Comparison of ENCODE assay signal across 18 mouse cellular contexts in genomic region chr3:83138820-83139219, GRCm38 (mm10). TPM values are rescaled to one million over a fixed set of nuclear protein-coding genes. Genes with fewer than 3 reads are reported as not detected.
DNase-seq lines count a peak whose midpoint lies in the region; ATAC-seq and TF ChIP-seq lines count a peak whose summit lies in the region.
"Had no signal": no experiment of that assay in that cellular context is flagged by ENCODE, and none has a peak within 500 bp of the region (broad histone marks: within the 10 kb centered on the region; RNA-seq: fewer than 3 reads in every experiment).

No protein-coding gene starts in this region.

- H3K4me2 ChIP-seq in lung, postnatal 0 days (replicated peaks; ENCODE audit: low read depth, low read length) = no peak overlapping the region
- no peak overlapping the region for H3K4me2 ChIP-seq in heart, embryonic 16.5 days (ENCODE audit: low read depth, low read length)
- H3K4me2 ChIP-seq in forebrain, embryonic 15.5 days (replicated peaks) = no peak overlapping the region
- H3K4me2 ChIP-seq in forebrain, embryonic 11.5 days (ENCODE audit: low read depth, low read length, severe bottlenecking) = no peak overlapping the region
- H3K4me2 ChIP-seq: hindbrain, embryonic 12.5 days had no signal

- H3K4me3 ChIP-seq in lung, postnatal 0 days (ENCODE audit: low read depth, low read length) = no peak overlapping the region
- no peak overlapping the region for H3K4me3 ChIP-seq in heart, embryonic 16.5 days (ENCODE audit: low read length)
- H3K4me3 ChIP-seq in forebrain, embryonic 15.5 days = no peak overlapping the region
- no peak overlapping the region for H3K4me3 ChIP-seq in forebrain, embryonic 11.5 days (ENCODE audit: low read depth, low read length)
- H3K4me3 ChIP-seq: embryonic facial prominence, embryonic 10.5 days; hindbrain, embryonic 12.5 days had no signal

- no peaks in the 10 kb centered on the region for H3K36me3 ChIP-seq in lung, postnatal 0 days (ENCODE audit: insufficient read depth, low read length)
- H3K36me3 ChIP-seq in heart, embryonic 16.5 days (ENCODE audit: control insufficient read depth, insufficient read depth) = no peaks in the 10 kb centered on the region
- no peaks in the 10 kb centered on the region for H3K36me3 ChIP-seq in forebrain, embryonic 15.5 days
- no peaks in the 10 kb centered on the region for H3K36me3 ChIP-seq in forebrain, embryonic 11.5 days (ENCODE audit: control insufficient read depth, insufficient read depth, low read length)
- H3K36me3 ChIP-seq: embryonic facial prominence, embryonic 10.5 days; G1E; hindbrain, embryonic 12.5 days had no signal

- H3K9me3 ChIP-seq in lung, postnatal 0 days (ENCODE audit: low read length) = no peaks in the 10 kb centered on the region
- no peaks in the 10 kb centered on the region for H3K9me3 ChIP-seq in heart, embryonic 16.5 days (replicated peaks; ENCODE audit: control insufficient read depth, low read length)
- no peaks in the 10 kb centered on the region for H3K9me3 ChIP-seq in forebrain, embryonic 15.5 days
- no peaks in the 10 kb centered on the region for H3K9me3 ChIP-seq in forebrain, embryonic 11.5 days (ENCODE audit: control insufficient read depth, low read length)
- H3K9me3 ChIP-seq: embryonic facial prominence, embryonic 10.5 days; G1E; hindbrain, embryonic 12.5 days had no signal

- no peak overlapping the region for H3K9ac ChIP-seq in lung, postnatal 0 days (replicated peaks; ENCODE audit: low read depth)
- H3K9ac ChIP-seq in heart, embryonic 16.5 days (ENCODE audit: low read length) = no peak overlapping the region
- H3K9ac ChIP-seq in forebrain, embryonic 15.5 days (replicated peaks) = no peak overlapping the region
- no peak overlapping the region for H3K9ac ChIP-seq in forebrain, embryonic 11.5 days (ENCODE audit: low read length)
- H3K9ac ChIP-seq: hindbrain, embryonic 12.5 days had no signal

- no peaks in the 10 kb centered on the region for H3K4me1 ChIP-seq in lung, postnatal 0 days (ENCODE audit: insufficient read depth, low read depth, low read length)
- peaks cover 8% of the 10 kb centered on the region; the same call in 1 of the 2 replicates for H3K4me1 ChIP-seq in heart, embryonic 16.5 days (ENCODE audit: control insufficient read depth, insufficient read depth, low read length)
- H3K4me1 ChIP-seq in forebrain, embryonic 15.5 days = no peaks in the 10 kb centered on the region
- no peaks in the 10 kb centered on the region for H3K4me1 ChIP-seq in forebrain, embryonic 11.5 days (replicated peaks; ENCODE audit: control insufficient read depth, insufficient read depth, low read length)
- H3K4me1 ChIP-seq: embryonic facial prominence, embryonic 10.5 days; hindbrain, embryonic 12.5 days had no signal

- TF ChIP-seq EP300 in lung, postnatal 0 days (IDR thresholded peaks at IDR 0.05) = no peak

- peak; percentile 24 for TF ChIP-seq CTCF in lung, postnatal 0 days (IDR thresholded peaks at IDR 0.05)

- H3K27me3 ChIP-seq in lung, postnatal 0 days (replicated peaks; ENCODE audit: insufficient read depth, low read length) = no peaks in the 10 kb centered on the region
- no peaks in the 10 kb centered on the region for H3K27me3 ChIP-seq in heart, embryonic 16.5 days (ENCODE audit: control insufficient read depth, insufficient read depth, low read length)
- H3K27me3 ChIP-seq in forebrain, embryonic 15.5 days = no peaks in the 10 kb centered on the region
- no peaks in the 10 kb centered on the region; the same call in 1 of the 2 replicates for H3K27me3 ChIP-seq in forebrain, embryonic 11.5 days (ENCODE audit: control insufficient read depth, insufficient read depth, low read length)
- H3K27me3 ChIP-seq: hindbrain, embryonic 12.5 days had no signal

- WGBS in lung, postnatal 0 days = 68% methylated on average over 2 of the region's 2 CpGs
- WGBS in heart, embryonic 16.5 days = 65% methylated on average over 2 of the region's 2 CpGs
- 85% methylated on average over 2 of the region's 2 CpGs for WGBS in forebrain, embryonic 15.5 days
- WGBS in forebrain, embryonic 11.5 days = 76% methylated on average over 2 of the region's 2 CpGs

- ATAC-seq in lung, postnatal 0 days = no peak
- ATAC-seq in heart, embryonic 16.5 days (replicated peaks; ENCODE audit: extremely low read depth, insufficient read depth, low FRiP score) = peak; percentile 80
- ATAC-seq in forebrain, embryonic 15.5 days (replicated peaks) = no peak
- no peak for ATAC-seq in forebrain, embryonic 11.5 days (replicated peaks; ENCODE audit: low FRiP score)
- ATAC-seq: forebrain, embryonic 14.5 days; hindbrain, embryonic 16.5 days; inflammation-experienced regulatory T-cells, adult 6 months had no signal

- DNase-seq in heart, adult 8-10 months (ENCODE audit: low spot score) = peak; percentile 29
- DNase-seq in heart, adult 9 months (ENCODE audit: low spot score in 2 of 2) = no peak
- peak; percentile 7 for DNase-seq in lung, postnatal 0 days (ENCODE audit: low spot score)
- DNase-seq in lung, postnatal 25 days (ENCODE audit: low spot score) = no peak
- peak; percentile 72 for DNase-seq in heart, postnatal 4 days
- DNase-seq in forebrain, embryonic 11.5 days (ENCODE audit: low spot score) = no peak
- DNase-seq: adrenal gland, adult 8-10 months; cerebellum, adult 11-12 months; cerebellum, adult 9-10 months; kidney, adult 18-20 months had no signal

- H3K27ac ChIP-seq in lung, postnatal 0 days (ENCODE audit: low read length) = no peak overlapping the region
- H3K27ac ChIP-seq in heart, embryonic 16.5 days (ENCODE audit: low read length) = peak overlapping the region; percentile 56; the same call in 1 of the 2 replicates
- H3K27ac ChIP-seq in forebrain, embryonic 15.5 days (replicated peaks) = no peak overlapping the region
- no peak overlapping the region for H3K27ac ChIP-seq in forebrain, embryonic 11.5 days (ENCODE audit: low read depth, low read length)
- H3K27ac ChIP-seq: embryonic facial prominence, embryonic 10.5 days; hindbrain, embryonic 12.5 days had no signal

RNA-seq across cellular contexts. Expression of gene Dchs2, which starts 11.1 kb away (rescaled TPM):
- total RNA-seq in heart, adult 8-10 months (2022) = under 1 TPM; 0.78 to 0.87 (median 0.81) TPM
- polyA plus RNA-seq in lung, postnatal 0 days (2015; fragmentation: Nextera tagmentation; extraction: Ambion mirVana) = 0.19 and 0.20 TPM in 2 replicates
- polyA plus RNA-seq in heart, embryonic 16.5 days (2015; fragmentation: Nextera tagmentation; extraction: Ambion mirVana) = 0.11 and 0.19 TPM in 2 replicates
- total RNA-seq in heart, postnatal 4 days (2021) = 1 to 10 TPM; 1.2 to 1.3 TPM
- polyA plus RNA-seq in forebrain, embryonic 15.5 days (2015; fragmentation: Nextera tagmentation; extraction: Ambion mirVana) = 0.42 and 0.52 TPM in 2 replicates
- polyA plus RNA-seq in forebrain, embryonic 11.5 days (2014; fragmentation: Nextera tagmentation; extraction: Ambion mirVana) = 0.05 TPM in 1 of 2 replicates, not detected in the other
- polyA plus RNA-seq: G1E; inflammation-experienced regulatory T-cells, adult 6 months had no signal

Comparison
In these comparisons a context has a peak if more than half of its experiments do, and no peak if none do; other contexts are left out.
1. DNase-seq: peak in heart, adult 8-10 months (single experiment), lung, postnatal 0 days (single experiment) and heart, postnatal 4 days (single experiment); none in heart, adult 9 months (0 of 2), lung, postnatal 25 days (single experiment) and forebrain, embryonic 11.5 days (single experiment).